Mouse (Mus musculus): ENCODE measurements around the gene Tmem41a. TPM values are rescaled to one million over a fixed set of nuclear protein-coding genes. Genes with fewer than 3 reads are reported as not detected.
"Not testable (repeated sequence)": the region's sequence is repeated elsewhere in the genome, so short reads cannot be mapped to it uniquely, and the experiment has no call there.

Tmem41a gene
- 48.7 and 50.1 TPM in 2 replicates for polyA plus RNA-seq (2015; fragmentation: Nextera tagmentation; extraction: Ambion mirVana)

GRCm38 (mm10) chr16:21946761-21947715 is at the start of gene Tmem41a:
TSS of gene Tmem41a (minus strand) at chr16:21947552.
- peak within 1 kb of the TSS; percentile 80 for H3K4me3 ChIP-seq (replicated peaks)
- peak; percentile 99 for ATAC-seq (ENCODE audit: low FRiP score)
- H3K4me2 ChIP-seq, result peak within 1 kb of the TSS; percentile 85
- peak within 1 kb of the TSS; percentile 79 for H3K9ac ChIP-seq (replicated peaks)
- peak within 1 kb of the TSS; percentile 85 for H3K27ac ChIP-seq (replicated peaks)
- no peaks in the 10 kb centered on the region for H3K27me3 ChIP-seq (replicated peaks)
- H3K36me3 ChIP-seq, result no peaks in the 10 kb centered on the region
- peaks cover 9% of the 10 kb centered on the region for H3K4me1 ChIP-seq
- no peaks in the 10 kb centered on the region for H3K9me3 ChIP-seq (replicated peaks)
- WGBS, result 2% methylated on average over 63 of the region's 63 CpGs

GRCm38 (mm10) chr16:21996402-21996801 is 49.0 kb upstream of the Tmem41a start:
- Histone ChIP-seq H3K36me3 (no peaks in the 10 kb centered on the region), H3K27me3 (replicated peaks) (no peaks in the 10 kb centered on the region), H3K4me1 (peaks cover 5% of the 10 kb centered on the region), H3K27ac (replicated peaks) (no peak overlapping the region), H3K9me3 (replicated peaks) (no peaks in the 10 kb centered on the region), H3K4me3 (replicated peaks) (no peak overlapping the region), H3K4me2 (no peak overlapping the region), H3K9ac (replicated peaks) (no peak overlapping the region)
- 67% methylated on average over 4 of the region's 4 CpGs for WGBS
- no peak for ATAC-seq (ENCODE audit: low FRiP score)

GRCm38 (mm10) chr16:21995304-21995703 is 48.0 kb upstream of the Tmem41a start, which contains the start of gene Liph:
TSS of gene Liph (minus strand) at chr16:21995663.
- Histone ChIP-seq H3K4me2 (peak within 1 kb of the TSS; percentile 61), H3K4me1 (peaks cover 5% of the 10 kb centered on the region), H3K27ac (replicated peaks) (no peak within 1 kb of the TSS), H3K9me3 (replicated peaks) (no peaks in the 10 kb centered on the region), H3K9ac (replicated peaks) (0 out of 2 replicates have a peak within 1 kb of the TSS, but pooled peaks have one; percentile 26), H3K4me3 (replicated peaks) (peak within 1 kb of the TSS; percentile 30), H3K27me3 (replicated peaks) (no peaks in the 10 kb centered on the region), H3K36me3 (no peaks in the 10 kb centered on the region)
- no peak for ATAC-seq (ENCODE audit: low FRiP score)
- WGBS, result 2% methylated on average over 16 of the region's 16 CpGs

GRCm38 (mm10) chr16:21991774-21992173 is 44.4 kb upstream of the Tmem41a start:
- Histone ChIP-seq H3K36me3 (no peaks in the 10 kb centered on the region), H3K4me3 (replicated peaks) (no peak overlapping the region), H3K9ac (replicated peaks) (no peak overlapping the region), H3K27me3 (replicated peaks) (no peaks in the 10 kb centered on the region), H3K9me3 (replicated peaks) (no peaks in the 10 kb centered on the region), H3K4me2 (no peak overlapping the region), H3K27ac (replicated peaks) (no peak overlapping the region), H3K4me1 (peaks cover 5% of the 10 kb centered on the region)
- 91% methylated on average over 2 of the region's 2 CpGs for WGBS
- no peak for ATAC-seq (ENCODE audit: low FRiP score)

GRCm38 (mm10) chr16:21990893-21991292 is 43.5 kb upstream of the Tmem41a start:
- not testable (repeated sequence) for H3K9ac ChIP-seq (replicated peaks); ATAC-seq (ENCODE audit: low FRiP score); H3K36me3 ChIP-seq; H3K27ac ChIP-seq (replicated peaks); H3K27me3 ChIP-seq (replicated peaks); H3K4me1 ChIP-seq; H3K4me2 ChIP-seq; H3K9me3 ChIP-seq (replicated peaks); H3K4me3 ChIP-seq (replicated peaks)

GRCm38 (mm10) chr16:21987956-21988355 is 40.6 kb upstream of the Tmem41a start:
- ATAC-seq (ENCODE audit: low FRiP score), result no peak
- H3K4me2 ChIP-seq, result no peak overlapping the region
- H3K27ac ChIP-seq (replicated peaks), result no peak overlapping the region
- no peaks in the 10 kb centered on the region for H3K36me3 ChIP-seq
- H3K4me1 ChIP-seq, result no peaks in the 10 kb centered on the region
- H3K27me3 ChIP-seq (replicated peaks), result no peaks in the 10 kb centered on the region
- H3K4me3 ChIP-seq (replicated peaks), result no peak overlapping the region
- H3K9ac ChIP-seq (replicated peaks), result no peak overlapping the region
- WGBS, result 82% methylated on average over 5 of the region's 5 CpGs
- H3K9me3 ChIP-seq (replicated peaks), result no peaks in the 10 kb centered on the region

- H3K36me3 ChIP-seq, result no peaks in the 10 kb centered on the region
- no peaks in the 10 kb centered on the region for H3K27me3 ChIP-seq (replicated peaks)
- no peak overlapping the region for H3K4me2 ChIP-seq
- no peak overlapping the region for H3K9ac ChIP-seq (replicated peaks)
- no peak overlapping the region for H3K27ac ChIP-seq (replicated peaks)
- ATAC-seq (ENCODE audit: low FRiP score), result no peak
- 57% methylated on average over 3 of the region's 3 CpGs for WGBS
- no peaks in the 10 kb centered on the region for H3K4me1 ChIP-seq
- H3K9me3 ChIP-seq (replicated peaks), result no peaks in the 10 kb centered on the region
- no peak overlapping the region for H3K4me3 ChIP-seq (replicated peaks)
These were observed 38.8 kb upstream of the Tmem41a start for GRCm38 (mm10) chr16:21986191-21986590.

GRCm38 (mm10) chr16:21984091-21984490 is 36.7 kb upstream of the Tmem41a start:
- no peaks in the 10 kb centered on the region for H3K4me1 ChIP-seq
- H3K9ac ChIP-seq (replicated peaks), result no peak overlapping the region
- H3K36me3 ChIP-seq, result no peaks in the 10 kb centered on the region
- no peak for ATAC-seq (ENCODE audit: low FRiP score)
- H3K27me3 ChIP-seq (replicated peaks), result no peaks in the 10 kb centered on the region
- WGBS, result 94% methylated on average over 12 of the region's 12 CpGs
- H3K27ac ChIP-seq (replicated peaks), result no peak overlapping the region
- H3K4me3 ChIP-seq (replicated peaks), result no peak overlapping the region
- no peak overlapping the region for H3K4me2 ChIP-seq
- H3K9me3 ChIP-seq (replicated peaks), result no peaks in the 10 kb centered on the region

- no peaks in the 10 kb centered on the region for H3K27me3 ChIP-seq (replicated peaks)
- H3K27ac ChIP-seq (replicated peaks), result no peak overlapping the region
- H3K9ac ChIP-seq (replicated peaks), result no peak overlapping the region
- H3K4me3 ChIP-seq (replicated peaks), result no peak overlapping the region
- no peaks in the 10 kb centered on the region for H3K4me1 ChIP-seq
- H3K4me2 ChIP-seq, result no peak overlapping the region
- H3K36me3 ChIP-seq, result no peaks in the 10 kb centered on the region
- 95% methylated on average over 4 of the region's 4 CpGs for WGBS
- H3K9me3 ChIP-seq (replicated peaks), result no peaks in the 10 kb centered on the region
- no peak for ATAC-seq (ENCODE audit: low FRiP score)
These were observed 36.2 kb upstream of the Tmem41a start for GRCm38 (mm10) chr16:21983581-21983980.

- WGBS, result 97% methylated on average over 9 of the region's 9 CpGs
These were observed 35.8 kb upstream of the Tmem41a start for GRCm38 (mm10) chr16:21983146-21983545.

GRCm38 (mm10) chr16:21977347-21977746 is 30.0 kb upstream of the Tmem41a start:
- Histone ChIP-seq H3K9ac (replicated peaks) (no peak overlapping the region), H3K36me3 (no peaks in the 10 kb centered on the region), H3K4me2 (no peak overlapping the region), H3K27me3 (replicated peaks) (no peaks in the 10 kb centered on the region), H3K27ac (replicated peaks) (no peak overlapping the region), H3K4me1 (peaks cover 5% of the 10 kb centered on the region; the same call in 1 of the 2 replicates), H3K9me3 (replicated peaks) (no peaks in the 10 kb centered on the region), H3K4me3 (replicated peaks) (no peak overlapping the region)
- WGBS, result 88% methylated on average over 5 of the region's 5 CpGs
- ATAC-seq (ENCODE audit: low FRiP score), result no peak

More at GRCm38 (mm10) chr16:21983146-21983545, 35.8 kb upstream of the Tmem41a start:
- Histone ChIP-seq H3K27me3 (replicated peaks) (no peaks in the 10 kb centered on the region), H3K9ac (replicated peaks) (no peak overlapping the region), H3K4me1 (no peaks in the 10 kb centered on the region), H3K36me3 (no peaks in the 10 kb centered on the region), H3K9me3 (replicated peaks) (no peaks in the 10 kb centered on the region), H3K4me2 (no peak overlapping the region), H3K27ac (replicated peaks) (no peak overlapping the region), H3K4me3 (replicated peaks) (no peak overlapping the region)
- no peak for ATAC-seq (ENCODE audit: low FRiP score)

- H3K9me3 ChIP-seq (replicated peaks), result no peaks in the 10 kb centered on the region
- H3K9ac ChIP-seq (replicated peaks), result no peak overlapping the region
These were observed 28.9 kb upstream of the Tmem41a start for GRCm38 (mm10) chr16:21976203-21976602.

More at GRCm38 (mm10) chr16:21976203-21976602, 28.9 kb upstream of the Tmem41a start:
- no peak; the same call in 1 of the 2 replicates for ATAC-seq (ENCODE audit: low FRiP score)
- H3K36me3 ChIP-seq, result no peaks in the 10 kb centered on the region
- 6% methylated on average over 16 of the region's 16 CpGs for WGBS
- H3K27me3 ChIP-seq (replicated peaks), result no peaks in the 10 kb centered on the region
- H3K4me2 ChIP-seq, result peak overlapping the region; percentile 49
- H3K4me3 ChIP-seq (replicated peaks), result peak overlapping the region; percentile 7; the same call in 1 of the 2 replicates
- H3K27ac ChIP-seq (replicated peaks), result no peak overlapping the region
- peaks cover 5% of the 10 kb centered on the region; the same call in 1 of the 2 replicates for H3K4me1 ChIP-seq
